Mouse (Mus musculus) common myeloid progenitor, adult 5-6 weeks (primary cell): ENCODE data around the gene Gli2. TPM values are rescaled to one million over a fixed set of nuclear protein-coding genes. Genes with fewer than 3 reads are reported as not detected.
A peak's percentile ranks its signal among the peaks of the same experiment; 100 is the strongest.

Experiments
- ATAC-seq: replicated peaks from 2 replicates; pipeline ENCODE4 v1.8.0; 2016; ENCODE audit warnings: low read depth, mild to moderate bottlenecking, moderate TSS enrichment, inconsistent platforms; ENCODE audit not compliant: poor library complexity, severe bottlenecking
- total RNA-seq: library from RNA; stranded (forward); fragments of 200-1000, 187-1606 nt; gene quantifications from 2 replicates; pipeline ENCODE4 v1.2.3, GENCODE M21; 2017

The Gli2 gene
- total RNA-seq, 1 experiment from 2014 or later: not detected

DNA sequence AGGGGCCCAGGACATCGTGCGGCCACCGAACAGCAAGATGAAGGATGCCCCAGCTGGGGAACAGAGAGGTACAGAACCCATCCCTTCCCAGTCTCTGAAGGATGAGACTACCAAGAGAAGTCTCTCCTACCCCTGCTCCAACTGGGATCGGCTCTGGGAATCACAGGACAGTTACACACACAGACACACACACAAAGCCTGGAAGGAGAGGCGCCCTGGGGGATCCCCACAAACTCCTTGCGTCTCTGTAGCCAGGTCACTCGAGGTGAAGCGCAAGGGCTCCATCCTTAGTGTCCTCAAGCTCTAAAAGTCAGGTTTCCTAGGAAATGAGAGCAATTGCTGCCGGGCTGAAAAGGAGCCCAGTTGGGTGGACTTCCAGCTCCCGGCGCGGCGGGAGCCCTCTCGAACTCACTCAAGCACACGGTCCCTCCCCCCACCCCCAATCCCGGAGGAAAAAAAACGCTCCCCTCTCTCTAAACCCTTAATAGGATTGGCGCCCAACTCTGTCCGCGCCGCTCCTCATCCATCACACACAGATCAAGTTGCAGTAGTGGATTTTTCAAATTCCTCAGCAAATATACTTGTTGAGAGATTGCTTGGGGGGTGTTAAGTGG lies 1.4 kb downstream of the Gli2 start:
- no peak for ATAC-seq

DNA sequence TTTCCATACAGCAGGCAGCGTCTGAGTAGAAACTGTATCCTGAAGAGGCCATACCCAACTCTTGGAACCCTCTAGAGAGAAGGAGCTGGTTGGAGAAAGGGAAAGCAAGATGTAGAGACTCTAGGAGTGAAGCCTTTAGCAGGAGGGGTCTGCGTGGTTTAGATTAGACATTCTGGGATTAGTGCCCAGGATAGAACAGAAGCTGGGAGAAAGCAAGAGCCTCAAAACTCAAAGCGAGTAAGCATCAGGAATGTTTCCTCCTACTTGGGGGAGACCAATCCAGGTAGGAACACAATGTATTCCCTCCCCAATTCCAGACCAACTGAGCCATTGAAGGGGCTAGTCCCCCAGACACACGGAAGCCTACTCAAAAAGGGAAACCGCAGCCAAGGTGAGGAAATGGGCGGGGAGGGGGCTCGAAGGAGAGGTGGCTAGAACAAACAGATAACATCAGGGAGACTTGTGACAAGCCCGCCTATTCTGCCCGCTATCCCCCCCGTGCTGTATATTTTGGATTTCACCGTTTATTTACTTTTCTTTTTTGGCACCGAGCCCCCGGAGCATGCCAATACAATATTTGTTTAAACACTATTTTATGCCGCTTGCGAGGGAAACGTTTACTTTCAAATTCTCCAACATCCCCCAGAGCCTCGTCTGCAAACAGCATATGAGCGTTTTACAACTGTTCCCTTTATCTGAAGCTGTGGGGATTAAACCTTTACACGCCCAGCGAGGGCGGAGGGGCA lies 2.1 kb downstream of the Gli2 start:
- no peak for ATAC-seq

DNA sequence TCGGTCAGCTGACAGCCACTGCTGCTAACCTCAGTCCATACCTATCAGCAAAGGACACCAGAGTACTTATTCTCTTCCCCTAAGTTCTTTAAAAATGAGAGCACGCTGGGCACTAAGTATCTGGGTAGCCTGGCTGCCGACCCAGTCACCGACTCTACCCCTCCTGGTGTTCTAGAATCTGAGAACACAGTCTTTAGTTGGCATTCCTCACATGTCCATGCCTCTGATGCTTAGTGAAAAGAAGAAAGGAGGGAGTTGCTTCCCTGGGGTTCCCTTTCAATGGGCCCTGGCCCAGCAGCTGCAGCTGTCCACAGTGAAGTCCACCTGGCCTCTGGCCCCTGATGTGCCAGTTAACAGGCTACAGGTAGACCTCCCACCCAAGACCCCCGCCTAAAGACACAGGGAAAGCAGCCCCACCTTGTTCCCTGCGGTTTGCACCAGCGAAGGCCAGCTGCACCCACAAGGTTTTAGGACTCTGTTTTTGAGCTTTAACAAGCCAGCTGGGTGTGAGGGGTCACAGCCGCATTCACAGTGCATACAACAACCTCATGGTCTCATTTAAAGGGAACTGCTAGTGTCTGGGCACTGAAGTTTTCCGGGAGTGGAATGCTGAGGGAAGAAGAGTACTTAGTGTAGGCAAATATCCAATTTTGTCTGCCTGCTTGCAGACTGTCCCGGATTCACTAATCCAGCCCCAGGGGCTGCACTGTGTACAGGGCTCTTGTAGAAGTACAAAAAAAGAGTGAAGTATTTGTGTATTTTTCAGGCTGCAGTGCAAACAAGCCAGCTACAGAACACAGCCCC lies 3.4 kb downstream of the Gli2 start:
- ATAC-seq: no peak

DNA sequence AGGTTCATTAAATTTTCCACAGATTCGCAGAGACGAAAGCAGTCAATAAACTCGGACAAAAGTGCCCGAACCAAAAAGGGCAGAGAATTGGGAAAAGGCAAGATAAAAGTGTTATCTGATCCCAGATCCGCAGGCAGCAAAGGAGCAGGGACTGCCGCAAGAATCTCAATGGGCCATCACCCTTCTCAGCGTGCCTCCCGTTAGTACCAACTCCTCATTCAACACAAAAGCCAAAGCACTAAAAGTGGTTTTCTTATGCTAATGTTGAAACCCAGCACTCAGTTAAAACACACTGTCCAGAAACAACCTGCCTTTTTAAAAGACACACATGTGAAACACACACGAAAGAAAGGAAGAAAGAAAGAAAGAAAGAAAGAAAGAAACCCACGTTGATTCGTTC lies 4.4 kb downstream of the Gli2 start:
- no peak for ATAC-seq

DNA sequence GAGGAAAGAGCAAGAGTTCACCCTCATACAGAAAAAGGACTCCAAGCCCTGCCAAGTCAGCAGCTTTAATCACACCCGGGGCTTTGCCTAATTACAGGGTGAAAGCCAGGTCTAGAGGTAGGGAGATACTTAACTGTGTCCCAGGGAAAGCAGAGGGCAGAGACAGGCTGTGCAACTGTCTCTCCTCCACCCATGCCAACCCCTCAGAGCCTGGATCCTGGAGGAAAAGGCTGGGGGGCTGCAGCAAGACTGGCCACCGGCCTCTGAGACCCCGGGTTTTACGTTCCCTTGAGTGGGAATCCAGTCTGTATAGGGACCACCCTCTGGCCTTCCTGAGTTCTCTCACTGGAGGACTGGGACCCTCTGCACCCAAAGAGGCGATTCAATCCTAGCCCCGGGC lies 4.9 kb downstream of the Gli2 start:
- ATAC-seq: no peak

DNA sequence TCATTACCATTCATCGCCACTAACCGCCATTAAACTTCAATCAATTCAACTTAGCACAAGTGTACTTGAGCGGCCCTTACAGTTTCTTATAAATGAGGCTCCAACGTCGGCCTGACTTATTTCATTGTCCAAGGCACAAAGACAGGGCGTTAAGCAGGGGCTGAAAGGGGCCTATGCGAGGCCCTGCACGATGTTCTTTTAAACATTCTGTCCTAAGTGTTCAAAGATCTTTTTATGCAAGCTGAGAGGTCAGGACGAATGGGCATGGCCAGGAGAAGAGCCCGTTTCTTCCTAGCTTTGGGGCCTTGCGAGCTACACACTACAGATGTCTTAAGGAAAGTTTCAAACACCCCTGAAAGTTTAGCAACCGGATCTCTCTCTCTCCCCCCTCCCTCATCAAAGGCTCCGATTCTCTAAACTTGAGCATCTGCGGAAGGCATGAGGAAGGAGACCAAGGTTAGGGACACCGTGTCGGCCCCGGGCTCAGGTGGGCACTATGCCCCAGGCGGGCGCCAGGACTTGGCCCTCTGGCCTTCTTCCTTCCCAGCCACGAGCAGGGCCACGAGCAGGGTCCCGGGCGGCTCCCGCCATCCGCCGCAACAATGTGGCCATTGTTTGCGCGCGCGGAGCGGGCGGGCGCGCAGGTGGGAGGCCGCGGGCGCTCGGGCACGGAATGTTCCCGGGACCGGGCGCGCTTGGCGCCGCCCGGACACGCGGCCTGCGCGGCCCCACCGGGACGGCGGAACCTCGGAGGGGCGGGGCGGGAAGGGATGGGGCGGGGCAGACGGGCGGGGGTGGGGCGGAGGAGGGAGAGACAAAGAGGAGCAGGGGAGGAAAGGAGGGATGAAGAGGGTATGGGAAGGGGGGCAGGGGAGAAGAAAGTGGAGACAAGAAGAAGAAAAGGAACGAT lies 5.7 kb downstream of the Gli2 start:
- ATAC-seq: no peak

DNA sequence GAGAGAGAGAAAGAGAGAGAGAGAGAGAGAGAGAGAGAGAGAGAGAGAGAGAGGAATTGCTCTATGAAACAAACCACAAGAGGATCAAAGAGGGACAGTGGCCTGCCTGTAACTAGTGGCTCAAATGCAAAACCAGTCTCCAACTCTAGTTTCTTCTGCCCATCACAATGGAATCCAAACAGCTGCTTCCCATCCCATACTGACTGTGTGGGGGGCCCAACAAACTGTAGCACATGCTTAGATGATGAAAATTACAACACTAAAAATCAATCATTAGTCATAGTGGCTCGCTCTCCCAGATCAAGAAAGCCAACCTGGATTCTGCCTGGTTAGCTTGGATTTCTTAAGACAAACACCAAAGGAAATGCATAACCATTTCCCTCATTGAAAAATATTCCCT lies 15.0 kb downstream of the Gli2 start:
- no peak for ATAC-seq

DNA sequence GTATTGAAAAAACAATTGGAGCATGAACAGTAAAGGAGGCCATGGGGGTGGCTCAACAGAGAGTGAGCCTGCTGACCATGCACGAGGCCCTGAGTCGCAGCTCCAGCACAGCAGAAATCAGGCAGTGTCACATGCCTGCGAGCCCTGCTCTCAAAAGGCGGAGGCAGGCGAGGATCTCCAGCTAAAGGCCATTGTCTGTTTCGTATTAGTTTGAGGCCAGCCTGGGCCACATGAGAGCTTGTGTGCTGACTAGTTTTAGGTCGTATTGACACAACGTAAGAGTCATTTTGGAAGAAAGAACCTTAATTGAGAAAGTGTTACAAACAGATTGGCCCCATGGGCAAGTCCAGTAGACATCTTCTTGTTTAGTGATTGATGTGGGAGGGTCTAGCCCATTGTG lies 17.5 kb downstream of the Gli2 start:
- ATAC-seq: no peak

DNA sequence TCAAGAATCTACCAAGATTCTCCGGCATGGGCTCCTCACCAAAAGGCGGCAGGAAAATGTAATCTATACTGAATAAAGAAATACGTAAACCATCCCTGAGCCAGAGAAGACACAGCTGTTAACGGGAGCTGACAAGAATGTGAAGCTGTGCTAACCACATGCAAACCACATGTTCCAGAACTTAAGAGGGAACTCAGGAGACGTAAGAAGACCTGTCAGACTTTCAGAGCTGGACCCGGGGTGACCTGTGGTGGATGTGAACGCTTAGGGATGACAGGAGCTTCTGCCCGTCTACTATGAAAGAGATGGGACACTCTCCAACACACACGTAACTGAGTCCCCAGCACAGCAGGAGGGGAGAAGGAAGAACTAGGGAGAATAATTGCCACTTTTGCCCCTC lies 18.1 kb downstream of the Gli2 start:
- no peak for ATAC-seq

DNA sequence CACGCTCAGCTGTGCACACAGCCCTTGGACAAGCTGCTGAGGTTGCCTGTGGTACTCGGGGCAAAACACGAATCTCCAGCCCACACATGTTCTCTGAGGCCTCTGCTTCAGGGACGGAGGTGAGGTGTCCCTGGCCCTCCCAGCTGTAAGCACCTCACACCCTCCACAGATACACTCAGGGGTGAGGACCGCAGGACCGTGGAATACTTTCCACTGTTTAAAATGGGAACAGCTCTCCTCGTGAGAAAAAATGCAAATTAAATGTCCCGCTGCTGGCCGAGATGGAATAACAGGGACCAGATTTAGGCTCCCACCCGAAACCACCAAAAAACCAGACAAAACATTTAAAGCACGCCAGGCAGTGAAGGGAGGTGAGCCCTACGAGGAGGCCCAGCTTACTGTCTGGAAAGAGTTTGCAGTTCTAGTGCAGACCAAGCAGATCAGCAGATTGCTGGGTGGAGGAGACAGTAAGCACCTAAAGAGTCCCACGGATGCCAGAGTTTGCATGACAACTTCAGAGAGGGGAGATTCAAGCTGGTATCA lies 19.2 kb downstream of the Gli2 start:
- ATAC-seq: no peak

DNA sequence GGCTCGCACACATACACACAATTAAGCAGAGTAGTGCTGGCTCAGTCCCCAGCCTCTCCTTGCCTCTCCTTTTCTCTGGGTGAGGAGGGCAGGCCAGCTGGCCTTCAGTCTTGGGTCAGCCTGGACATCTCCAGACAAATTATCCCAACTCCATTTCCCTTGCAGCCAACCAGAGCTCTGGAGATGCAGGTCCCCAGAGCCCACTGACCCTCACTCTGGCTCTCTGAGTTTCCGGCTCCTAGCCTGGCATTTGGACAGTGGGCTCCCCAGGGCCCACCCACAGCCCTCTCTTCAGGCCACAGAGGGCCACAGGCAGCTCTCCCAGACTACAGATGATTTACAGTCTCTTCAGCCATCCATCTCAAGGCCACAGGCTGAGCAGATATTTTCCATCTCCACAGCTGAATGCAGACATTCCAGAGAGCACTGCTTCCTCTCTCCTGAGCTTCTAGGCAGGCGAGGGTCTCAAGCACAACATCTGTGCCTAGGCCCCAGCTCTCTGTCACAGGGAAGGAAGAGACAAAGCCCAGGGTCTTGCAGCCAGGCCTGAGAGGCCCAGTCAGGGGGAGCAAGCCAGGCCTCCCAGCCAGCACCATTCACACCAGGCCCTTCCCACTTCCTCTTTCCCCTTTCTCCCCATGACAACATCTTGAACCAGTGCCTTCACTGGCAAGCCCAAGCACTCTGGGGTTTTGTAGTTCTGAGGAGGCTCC lies 19.8 kb downstream of the Gli2 start:
- peak; percentile 93 for ATAC-seq

DNA sequence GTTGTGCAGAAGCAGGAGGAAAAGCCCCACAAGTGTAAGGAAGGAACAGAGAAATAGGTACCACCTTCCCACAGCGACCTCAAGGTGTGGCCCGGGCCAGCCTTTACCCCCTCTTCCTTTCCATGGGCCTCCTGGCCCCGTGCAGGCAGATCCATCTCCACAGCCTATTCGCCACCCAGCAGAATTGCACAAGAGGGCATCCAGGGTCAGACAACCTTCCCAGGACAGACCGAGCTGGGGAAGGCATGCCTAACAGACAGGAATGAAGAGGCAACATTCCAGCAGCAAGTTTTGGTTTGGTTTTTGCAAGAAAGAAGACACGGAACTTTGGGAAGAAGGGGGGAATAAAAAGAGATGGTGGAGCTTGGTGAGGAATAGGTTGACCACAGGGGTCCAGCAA lies 22.2 kb downstream of the Gli2 start:
- no peak for ATAC-seq

DNA sequence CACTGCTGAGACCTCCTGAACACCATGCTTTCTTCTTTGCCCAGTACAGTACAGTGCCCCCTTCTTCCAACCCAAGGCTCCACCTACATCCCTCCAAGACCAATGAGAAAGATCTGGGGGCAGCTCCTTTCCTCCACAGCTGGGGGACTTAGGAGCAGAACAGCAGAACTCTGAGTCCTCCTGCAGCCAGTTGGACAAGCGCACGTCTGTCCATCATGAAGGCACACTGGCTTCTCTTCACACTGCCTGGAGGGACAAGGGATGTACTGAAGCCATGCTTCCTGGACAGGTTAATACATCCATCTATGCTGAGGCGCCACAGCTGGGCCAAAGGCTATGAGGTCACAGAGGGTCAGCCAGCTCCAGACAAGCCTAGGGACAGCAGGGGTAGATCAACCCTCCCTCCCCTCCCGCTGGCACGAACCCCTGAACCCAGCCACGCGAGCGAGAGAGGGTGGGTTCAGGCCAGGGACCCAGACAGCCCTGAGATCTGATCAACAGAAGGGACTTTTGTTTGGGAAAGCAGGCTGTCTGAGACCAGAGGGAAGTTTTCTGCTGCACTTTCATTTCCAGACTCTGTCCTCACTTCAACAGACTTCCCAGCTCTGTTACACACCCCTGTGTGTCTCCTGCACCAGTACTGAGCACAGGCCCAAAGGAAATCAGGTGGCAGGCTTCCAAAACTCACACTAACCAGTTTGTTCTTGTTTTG lies 27.6 kb downstream of the Gli2 start:
- no peak for ATAC-seq

DNA sequence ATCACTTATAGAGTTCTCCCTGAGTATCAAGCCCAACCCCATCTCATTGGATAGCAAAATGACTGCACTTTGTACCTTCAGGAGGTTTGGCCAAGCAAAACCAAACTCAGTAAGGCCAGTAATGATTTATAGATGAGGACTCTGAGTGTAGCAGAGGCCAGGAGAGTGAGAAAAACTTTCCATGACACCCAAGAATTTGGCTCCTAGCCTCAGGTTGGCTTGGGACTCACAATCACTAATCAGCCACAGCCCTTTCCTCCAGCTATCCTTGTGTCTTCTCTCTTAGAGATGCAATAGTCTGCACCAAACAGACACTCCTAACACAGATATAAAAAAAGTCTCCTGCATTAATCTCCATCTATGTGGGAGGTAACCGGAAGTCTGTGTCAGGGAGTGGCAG lies 31.1 kb downstream of the Gli2 start:
- no peak for ATAC-seq

DNA sequence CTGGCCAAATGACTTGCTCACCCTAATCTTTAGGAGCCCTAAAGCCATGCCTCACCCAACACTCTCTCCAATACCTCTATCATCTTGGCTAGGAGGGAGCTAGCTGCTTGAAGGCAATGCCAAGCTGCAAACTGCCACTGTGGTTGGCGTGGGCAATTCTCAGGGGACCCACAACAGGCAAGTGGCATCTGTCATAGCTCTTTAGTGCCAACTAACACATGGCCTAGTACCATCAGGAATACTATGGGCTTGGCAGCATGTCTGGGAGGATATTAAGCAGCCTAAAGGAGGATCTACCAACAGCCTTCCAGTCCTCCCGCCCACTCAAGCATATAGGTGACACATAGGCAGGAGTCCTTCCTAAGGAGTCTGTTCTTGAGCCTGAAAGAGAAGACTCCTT lies 33.3 kb downstream of the Gli2 start:
- no peak for ATAC-seq

DNA sequence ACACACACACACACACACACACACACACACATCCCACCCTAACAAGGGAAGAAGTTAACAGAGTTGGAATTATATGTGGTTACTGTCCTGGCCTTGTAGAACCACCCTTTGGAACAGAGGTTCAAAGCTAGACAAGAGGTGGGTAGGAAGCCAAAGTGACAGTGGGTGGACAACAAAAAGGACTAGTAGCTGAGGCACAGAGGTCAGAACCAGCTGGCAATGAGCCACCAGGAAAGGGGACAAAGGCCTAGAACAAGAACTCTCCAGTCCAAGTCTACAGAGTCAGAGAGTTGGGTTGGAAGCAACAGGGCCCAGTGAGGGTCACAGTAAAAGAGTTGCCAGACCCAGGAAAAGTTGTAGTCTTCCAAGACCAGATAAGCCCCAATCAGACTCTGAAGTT lies 34.4 kb downstream of the Gli2 start:
- ATAC-seq: no peak

DNA sequence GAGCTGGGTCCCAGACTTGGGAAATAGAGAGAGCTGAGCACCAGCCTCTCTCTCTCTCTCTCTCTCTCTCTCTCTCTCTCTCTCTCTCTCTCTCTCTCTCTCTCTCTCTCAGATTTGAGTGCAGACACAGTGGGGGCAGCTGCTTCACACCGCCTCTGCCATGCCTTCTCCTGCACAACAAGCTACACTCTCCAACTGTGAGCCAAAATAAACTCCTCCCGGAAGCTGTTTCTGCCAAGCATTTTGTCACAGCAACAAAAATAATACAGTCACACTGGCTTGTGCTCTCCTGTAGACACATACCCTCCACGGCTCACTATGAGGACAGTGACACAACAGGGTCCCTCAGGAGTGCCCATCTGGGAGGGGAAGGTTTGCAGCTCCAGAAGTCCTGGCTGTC lies 36.6 kb downstream of the Gli2 start:
- ATAC-seq: no peak

DNA sequence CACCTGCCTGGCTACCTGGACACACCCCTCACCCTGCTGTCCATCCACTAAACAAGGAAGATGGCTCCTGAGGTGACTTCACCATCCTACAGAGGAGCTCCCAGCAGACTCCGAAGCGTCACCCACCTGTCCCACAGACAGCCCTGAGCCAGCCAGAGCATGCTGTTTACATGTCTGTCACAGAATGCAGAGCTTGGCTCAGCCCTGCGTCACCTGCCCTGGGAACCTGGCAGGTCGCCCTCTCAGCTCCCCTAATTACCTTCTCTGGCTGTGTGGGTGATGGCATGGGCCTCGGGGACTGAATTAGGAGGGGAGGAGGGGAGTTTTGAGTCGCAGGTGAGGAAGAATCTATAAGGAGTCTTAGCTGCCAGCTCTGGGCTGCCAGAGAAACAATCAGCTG lies 38.3 kb downstream of the Gli2 start:
- no peak for ATAC-seq

DNA sequence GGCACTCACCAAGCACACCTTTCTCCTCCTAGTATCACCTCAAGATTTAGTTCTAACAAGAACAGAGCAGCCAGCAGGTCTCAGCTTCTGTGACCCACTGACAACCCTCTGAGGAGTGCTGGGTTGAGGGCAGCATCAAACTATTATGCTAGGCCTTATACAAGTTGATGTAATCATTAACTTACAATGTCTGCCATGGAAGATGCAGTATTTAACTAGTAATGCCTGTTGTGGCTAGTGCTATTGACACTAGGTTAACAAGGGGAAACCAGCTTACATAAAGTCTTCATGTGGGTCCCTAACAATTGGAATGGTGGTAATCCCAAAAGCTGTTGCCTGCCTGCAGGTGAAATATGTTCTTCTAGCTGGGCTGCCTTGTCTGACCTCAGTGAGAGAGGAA lies 44.5 kb downstream of the Gli2 start:
- no peak for ATAC-seq
